Mouse (Mus musculus) cerebellum, postnatal 36 days (tissue): ENCODE data around the gene Fstl4.
A peak's percentile ranks its signal among the peaks of the same experiment; 100 is the strongest.
"Not testable (repeated sequence)": the region's sequence is repeated elsewhere in the genome, so short reads cannot be mapped to it uniquely, and the experiment has no call there.

ENCODE experiments used
- DNase-seq, 2 experiments: peaks; one replicate each; pipeline ENCODE4 v3.0.0; 2021 to 2022; ENCODE audit warnings: mixed read lengths in 2 of 2

Fstl4 gene

GRCm38 (mm10) chr11:53028421-53029168 lies 264.2 kb downstream of the Fstl4 start:
- peak; percentile 80 to 83 for DNase-seq

GRCm38 (mm10) chr11:53031777-53032176 lies 267.3 kb downstream of the Fstl4 start:
- no peak for DNase-seq

- DNase-seq: peak; percentile 87 to 88
Measured at GRCm38 (mm10) chr11:53032336-53032735, 267.9 kb downstream of the Fstl4 start.

- no peak for DNase-seq
Measured at GRCm38 (mm10) chr11:53035414-53035813, 271.0 kb downstream of the Fstl4 start.

GRCm38 (mm10) chr11:53046850-53047249 lies 282.4 kb downstream of the Fstl4 start:
- no peak for DNase-seq

GRCm38 (mm10) chr11:53054151-53054550 lies 289.7 kb downstream of the Fstl4 start:
- DNase-seq: no peak

GRCm38 (mm10) chr11:53055896-53056295 lies 291.5 kb downstream of the Fstl4 start:
- peak; percentile 39 to 51 for DNase-seq

- peak in 1 of 2 experiments; percentile 18 for DNase-seq
Measured at GRCm38 (mm10) chr11:53056781-53057180, 292.3 kb downstream of the Fstl4 start.

GRCm38 (mm10) chr11:53057821-53058553 lies 293.6 kb downstream of the Fstl4 start:
- peak; percentile 65 to 70 for DNase-seq

- no peak for DNase-seq
Measured at GRCm38 (mm10) chr11:53058557-53058956, 294.1 kb downstream of the Fstl4 start.

GRCm38 (mm10) chr11:53067699-53068478 lies 303.5 kb downstream of the Fstl4 start:
- no peak for DNase-seq

GRCm38 (mm10) chr11:53068479-53069065 lies 304.1 kb downstream of the Fstl4 start:
- DNase-seq: no peak

GRCm38 (mm10) chr11:53069751-53070150 lies 305.3 kb downstream of the Fstl4 start:
- DNase-seq: no peak

- DNase-seq: no peak
Measured at GRCm38 (mm10) chr11:53071602-53072001, 307.2 kb downstream of the Fstl4 start.

- peak; percentile 37 to 61 for DNase-seq
Measured at GRCm38 (mm10) chr11:53077641-53078040, 313.2 kb downstream of the Fstl4 start.

- DNase-seq: no peak
Measured at GRCm38 (mm10) chr11:53078419-53079334, 314.2 kb downstream of the Fstl4 start.

GRCm38 (mm10) chr11:53081310-53081709 lies 316.9 kb downstream of the Fstl4 start:
- DNase-seq: no peak

- DNase-seq: peak in 1 of 2 experiments; percentile 35
Measured at GRCm38 (mm10) chr11:53085367-53085766, 320.9 kb downstream of the Fstl4 start.

- DNase-seq: no peak
Measured at GRCm38 (mm10) chr11:53085858-53086565, 321.6 kb downstream of the Fstl4 start.

GRCm38 (mm10) chr11:53087896-53088295 lies 323.5 kb downstream of the Fstl4 start:
- not testable (repeated sequence) for DNase-seq

GRCm38 (mm10) chr11:53091596-53091995 lies 327.2 kb downstream of the Fstl4 start:
- DNase-seq: no peak
